Mouse (Mus musculus) heart, postnatal 0 days (tissue): ENCODE data around the gene Ppm1g.
A peak's percentile ranks its signal among the peaks of the same experiment; 100 is the strongest.

ENCODE experiments used
- CTCF ChIP-seq: IDR thresholded peaks from 2 replicates; pipeline ENCODE4 v1.5.1; 2016; ENCODE audit warnings: antibody characterized with exemption, control low read depth, low read depth
- EP300 ChIP-seq: IDR thresholded peaks from 2 replicates; pipeline ENCODE4 v1.6.1; 2016; ENCODE audit warnings: antibody characterized with exemption, low read depth

GRCm38 (mm10) chr5:31188223-31188840 lies 32.2 kb downstream of the Ppm1g start:
- TF ChIP-seq CTCF, result peak; percentile 25; the same call in 1 of the 2 replicates
- no peak for TF ChIP-seq EP300
